Mouse (Mus musculus): ENCODE results near the gene Tpk1.

GRCm38 (mm10) chr6:43677566-43677965 lies 11.5 kb upstream of the Tpk1 start:
- no peak for TF ChIP-seq CTCF (IDR thresholded peaks at IDR 0.05; ENCODE audit: low read depth, low read length)
- TF ChIP-seq POLR2A (IDR thresholded peaks at IDR 0.05; ENCODE audit: extremely low read depth, insufficient read depth, low read length) = no peak
